Mouse (Mus musculus) adrenal gland, postnatal 4 days (tissue): ENCODE results near the gene Cela1. TPM values are rescaled to one million over a fixed set of nuclear protein-coding genes. Genes with fewer than 3 reads are reported as not detected.

Source experiments
- DNase-seq, 2 experiments: peaks; one replicate each; pipeline ENCODE4 v3.0.0; 2021 to 2022; ENCODE audit warnings: low spot score in 2 of 2, mixed read lengths in 2 of 2
- total RNA-seq, 2 experiments: library from RNA; stranded (reverse); gene quantifications; 2 replicates each; pipeline ENCODE4 v1.2.3; 2021

Gene Cela1
- total RNA-seq, 2 experiments from 2014 or later, result 51.9 to 275 TPM

- DNase-seq, result no peak
Observed at GRCm38 (mm10) chr15:100706226-100706625, 18.5 kb upstream of the Cela1 start.

DNA sequence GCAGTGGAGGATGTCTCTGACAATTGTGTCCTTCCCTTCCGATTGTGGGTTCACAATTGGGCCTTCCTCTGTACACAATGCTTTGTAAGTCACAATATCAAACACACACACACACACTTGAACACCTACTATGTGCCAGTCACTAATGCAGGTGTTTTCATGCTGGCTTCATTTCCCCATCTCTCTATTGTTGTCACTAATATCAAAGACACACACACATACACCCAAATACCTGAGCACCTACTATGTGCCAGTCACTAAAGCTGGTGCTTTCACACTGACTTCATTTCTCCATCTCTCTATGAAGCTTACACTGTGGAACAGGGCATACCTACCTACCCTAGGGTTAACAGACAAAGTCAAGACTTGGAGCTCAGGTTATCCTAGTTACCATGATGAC, 17.7 kb upstream of the Cela1 start:
- DNase-seq, result no peak

- no peak for DNase-seq
Observed at GRCm38 (mm10) chr15:100703913-100704312, 16.2 kb upstream of the Cela1 start.

GRCm38 (mm10) chr15:100701856-100702255, 14.1 kb upstream of the Cela1 start:
- no peak for DNase-seq

DNA sequence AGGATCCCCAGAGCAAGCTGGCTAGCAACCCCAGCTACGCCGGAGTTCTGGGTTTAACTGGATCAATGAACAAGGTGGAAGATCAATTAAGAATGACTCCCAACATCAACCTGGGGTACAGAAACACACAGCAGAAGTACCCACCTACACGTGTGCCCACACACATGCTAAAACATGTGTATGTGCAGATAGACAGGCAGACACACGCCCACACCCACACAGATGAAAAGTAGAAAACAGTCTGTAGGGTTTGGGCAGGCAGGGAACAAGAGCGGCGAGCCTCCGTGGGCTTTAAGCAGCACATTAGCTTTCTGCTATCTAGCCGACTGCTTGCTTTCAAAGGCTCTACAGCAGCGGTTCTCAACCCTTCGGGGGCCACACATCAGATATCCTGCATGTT, 13.4 kb upstream of the Cela1 start:
- DNase-seq, result no peak

DNA sequence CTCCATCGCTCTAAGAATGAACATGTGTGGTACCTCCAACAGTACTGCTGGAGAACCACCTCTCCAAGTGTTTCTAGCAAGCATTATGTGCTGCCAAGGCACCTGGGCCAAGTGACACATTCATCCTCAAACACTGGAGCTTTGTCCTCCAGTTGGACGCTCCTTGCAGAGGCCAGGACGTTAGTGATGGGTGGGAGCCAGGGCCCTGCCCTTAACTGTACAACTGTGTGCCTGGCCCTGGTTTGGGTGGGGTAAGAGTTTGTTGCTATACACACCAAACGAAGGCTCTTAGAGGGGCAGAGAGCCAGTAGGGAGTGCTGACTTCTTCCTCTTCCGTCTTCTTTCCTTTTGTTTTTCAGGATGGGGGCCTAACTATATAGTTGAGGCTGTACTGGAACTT, 12.7 kb upstream of the Cela1 start:
- no peak for DNase-seq

DNA sequence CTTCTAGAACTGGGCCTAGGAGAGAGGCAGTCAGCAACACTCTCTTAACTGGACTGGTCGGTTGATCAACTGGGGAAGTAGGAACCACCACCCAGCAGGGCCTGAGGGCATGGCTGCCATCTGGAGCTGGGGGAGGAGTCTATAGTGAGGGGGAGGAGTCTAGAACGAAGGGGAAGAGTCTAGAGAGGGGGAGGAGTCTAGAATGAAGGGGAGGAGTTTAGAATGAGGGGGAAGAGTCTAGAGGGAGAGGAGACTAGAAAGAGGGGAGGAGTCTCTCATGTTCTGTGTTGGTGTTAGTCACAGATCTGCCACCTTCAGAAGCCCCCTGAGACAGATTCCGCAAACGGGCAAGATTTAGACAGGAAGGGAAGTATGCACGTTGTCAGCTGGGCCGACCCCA, 11.7 kb upstream of the Cela1 start:
- DNase-seq, result no peak

GRCm38 (mm10) chr15:100698078-100698477, 10.4 kb upstream of the Cela1 start:
- no peak for DNase-seq

DNA sequence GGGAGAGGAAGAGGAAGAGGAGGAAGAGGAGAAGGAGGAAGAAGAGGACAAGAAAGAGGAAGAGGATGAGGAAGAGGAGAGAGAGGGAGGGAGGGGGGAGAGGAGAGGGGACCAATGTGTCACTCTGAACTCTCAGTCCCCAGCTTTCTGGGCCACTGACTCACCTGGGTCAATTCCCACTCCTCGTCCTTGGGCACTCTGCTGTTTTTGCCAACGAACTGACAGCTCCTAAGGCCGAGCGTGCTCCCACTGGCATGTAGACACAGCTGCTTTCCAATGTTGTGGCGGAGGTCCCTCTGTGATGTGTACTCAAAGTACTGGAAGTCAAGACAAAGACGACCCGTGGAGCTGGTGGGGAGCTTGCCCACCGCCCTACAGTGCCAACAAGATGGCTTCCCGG, 6.7 kb upstream of the Cela1 start:
- no peak for DNase-seq

DNA sequence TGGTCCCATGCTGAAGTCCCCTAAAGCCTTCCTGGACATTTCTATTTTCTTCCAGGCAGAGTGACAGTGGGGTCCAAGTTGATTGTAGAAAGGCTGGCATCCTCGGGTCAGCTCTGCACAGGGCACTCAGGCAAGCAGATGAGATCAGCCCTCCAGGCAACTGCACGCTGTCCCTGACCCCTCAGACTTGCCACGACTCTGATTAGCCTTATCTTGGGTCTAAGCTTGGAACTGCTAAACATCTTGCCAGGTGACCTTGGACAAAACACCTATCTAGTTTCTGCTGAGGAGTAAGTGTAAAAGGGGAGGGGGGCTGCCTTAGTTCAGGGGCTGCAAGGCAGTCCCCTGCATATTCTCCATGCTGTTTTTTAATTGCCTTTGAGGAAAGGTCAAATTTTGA, 4.3 kb upstream of the Cela1 start:
- DNase-seq, result no peak

DNA sequence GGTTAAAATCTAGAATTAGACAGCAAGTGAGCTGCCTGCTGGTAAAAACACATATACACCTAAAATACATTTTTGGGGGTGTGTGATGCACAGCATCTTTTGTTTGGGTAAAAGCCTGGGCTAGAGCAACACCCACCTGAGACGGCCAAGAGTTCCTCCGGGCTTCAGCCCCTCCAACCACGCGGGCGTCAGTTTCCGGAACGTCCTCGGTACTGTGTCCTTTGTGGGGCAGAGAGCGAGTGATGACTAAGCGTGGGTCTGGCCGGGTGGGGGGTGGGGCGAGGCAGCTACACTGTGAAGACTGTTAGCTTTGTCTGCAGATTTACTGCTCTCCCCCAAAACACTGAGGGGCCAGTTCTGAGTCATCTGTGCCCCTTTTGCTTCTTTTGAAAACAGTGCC, 732 bp downstream of the Cela1 start:
- DNase-seq, result peak in 1 of 2 experiments; percentile 28

GRCm38 (mm10) chr15:100686434-100686833, 1.3 kb downstream of the Cela1 start:
- DNase-seq, result no peak

GRCm38 (mm10) chr15:100685849-100686248, 1.9 kb downstream of the Cela1 start:
- DNase-seq, result no peak

DNA sequence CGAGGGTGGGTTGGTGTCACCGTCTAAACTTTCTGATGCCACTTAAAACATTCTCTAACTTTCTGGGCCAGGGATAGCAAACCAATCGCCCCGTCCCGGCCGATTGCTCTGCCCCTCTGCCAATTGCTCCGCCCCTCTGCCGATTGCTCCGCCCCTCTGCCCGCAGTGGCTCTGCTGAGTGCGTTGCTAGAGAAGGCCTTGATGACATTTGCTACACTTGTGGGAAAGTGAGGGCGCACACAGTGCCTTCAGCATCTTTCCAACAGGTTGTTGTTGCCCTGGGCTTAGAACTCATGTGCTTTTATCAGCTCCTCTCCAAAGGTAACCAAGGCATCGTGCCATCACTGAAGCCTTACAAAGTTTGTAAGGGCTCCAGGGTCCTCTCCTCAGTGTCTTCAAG, 2.5 kb downstream of the Cela1 start:
- no peak for DNase-seq

- DNase-seq, result no peak
Observed at GRCm38 (mm10) chr15:100684450-100684849, 3.3 kb downstream of the Cela1 start.

GRCm38 (mm10) chr15:100683041-100683440, 4.7 kb downstream of the Cela1 start:
- DNase-seq, result no peak

- no peak for DNase-seq
Observed at GRCm38 (mm10) chr15:100681770-100682169, 6.0 kb downstream of the Cela1 start.

DNA sequence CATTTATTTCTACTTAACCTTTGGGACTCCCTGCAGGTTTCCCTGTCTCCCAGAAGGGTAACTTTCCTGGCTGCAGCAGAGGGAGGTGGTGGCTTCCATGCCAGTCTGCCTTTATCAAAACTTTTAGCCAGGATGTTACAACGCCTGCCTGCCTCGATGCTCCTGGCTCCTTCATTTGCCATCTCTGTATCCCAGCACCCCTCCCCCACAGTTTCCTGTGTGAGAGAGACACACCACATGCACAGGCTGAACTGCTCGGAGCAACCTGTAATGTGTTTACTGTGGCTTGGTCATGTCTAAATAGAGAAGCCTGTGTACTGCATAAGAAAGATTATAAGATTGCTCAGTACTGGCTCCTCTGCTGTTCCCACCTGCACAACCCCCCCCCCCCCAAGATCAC, 7.3 kb downstream of the Cela1 start:
- no peak for DNase-seq

DNA sequence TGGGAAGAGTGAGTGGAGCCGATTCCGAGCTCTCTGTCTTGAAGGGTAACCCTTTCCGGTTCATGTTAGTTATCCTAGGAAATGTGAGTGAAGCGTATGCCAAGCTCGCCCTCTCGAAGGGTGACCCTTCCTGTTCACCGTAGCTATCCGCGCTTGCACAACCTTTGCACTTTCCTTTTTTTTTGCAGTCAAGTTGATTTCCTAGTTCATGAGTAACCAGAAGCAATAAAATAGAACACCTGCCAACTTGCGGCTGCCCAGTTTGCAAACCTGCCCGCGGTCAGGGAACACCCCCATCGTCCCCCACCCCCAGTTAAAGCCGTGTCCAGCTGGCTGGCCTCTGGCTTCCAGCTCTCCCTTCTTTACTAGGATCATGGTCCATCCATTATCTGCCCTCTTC, 8.7 kb downstream of the Cela1 start:
- DNase-seq, result no peak

DNA sequence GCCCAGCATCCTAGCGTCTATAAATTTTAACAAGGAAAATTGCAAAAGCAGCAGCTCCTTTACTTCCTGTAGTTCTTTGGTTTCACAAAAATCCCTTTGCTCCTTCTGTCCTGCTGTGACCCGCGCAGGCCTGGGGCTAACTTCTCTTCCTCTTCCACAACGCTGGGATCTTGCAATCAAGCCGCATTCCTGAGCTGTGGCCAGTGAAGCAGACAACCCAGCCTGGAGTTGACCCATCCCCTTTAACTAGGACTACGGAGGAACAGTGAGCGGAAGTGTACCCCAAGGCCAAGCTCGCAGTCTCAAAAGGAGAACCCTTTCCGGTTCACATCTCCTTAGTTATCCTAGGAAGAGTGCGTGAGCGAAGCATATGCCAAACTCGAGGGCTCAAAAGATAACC, 9.1 kb downstream of the Cela1 start:
- DNase-seq, result no peak

GRCm38 (mm10) chr15:100677675-100678074, 10.0 kb downstream of the Cela1 start:
- no peak for DNase-seq

- no peak for DNase-seq
Observed at GRCm38 (mm10) chr15:100676521-100676920, 11.2 kb downstream of the Cela1 start.

DNA sequence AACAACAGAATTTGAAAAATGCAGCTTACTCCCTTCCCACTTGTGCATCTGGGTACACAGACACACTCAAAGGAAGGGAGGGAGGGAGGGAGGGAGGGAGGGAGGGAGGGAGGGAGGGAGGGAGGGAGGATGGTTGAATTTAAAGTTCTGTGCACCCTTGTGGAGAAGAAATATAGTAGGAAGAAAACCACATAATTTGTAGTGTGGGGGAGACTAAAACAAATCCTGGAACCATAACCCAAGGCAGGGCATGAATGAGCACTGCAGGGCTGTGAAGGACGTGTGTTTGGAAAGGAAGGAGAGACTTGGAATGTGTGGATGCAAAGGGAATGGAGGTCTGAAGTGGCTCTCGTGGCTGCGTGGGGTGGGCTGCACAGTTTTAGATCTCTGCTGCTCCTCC, 12.2 kb downstream of the Cela1 start:
- DNase-seq, result no peak

DNA sequence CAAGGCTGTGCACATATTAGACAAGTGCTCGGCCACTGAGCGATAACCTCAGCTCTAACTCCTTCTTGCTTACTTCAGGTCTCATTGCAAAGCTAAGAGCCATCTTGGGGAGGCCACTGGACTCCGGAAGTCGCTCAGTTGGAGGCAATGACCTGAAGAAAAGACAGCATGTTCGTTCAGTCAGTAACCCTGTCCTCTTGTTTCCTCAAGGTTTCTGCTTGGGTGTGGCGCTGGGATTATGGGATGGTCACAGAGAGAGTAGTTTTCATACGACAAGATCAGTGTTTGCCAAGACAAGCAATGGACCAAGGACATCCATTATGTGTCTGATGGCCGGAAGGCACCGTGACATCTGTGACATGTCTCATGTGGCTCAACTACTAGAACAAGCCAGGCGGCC, 13.2 kb downstream of the Cela1 start:
- DNase-seq, result no peak
